Mouse (Mus musculus): ENCODE results near the gene Manbal.
A peak's percentile ranks its signal among the peaks of the same experiment; 100 is the strongest.

Manbal gene

DNA sequence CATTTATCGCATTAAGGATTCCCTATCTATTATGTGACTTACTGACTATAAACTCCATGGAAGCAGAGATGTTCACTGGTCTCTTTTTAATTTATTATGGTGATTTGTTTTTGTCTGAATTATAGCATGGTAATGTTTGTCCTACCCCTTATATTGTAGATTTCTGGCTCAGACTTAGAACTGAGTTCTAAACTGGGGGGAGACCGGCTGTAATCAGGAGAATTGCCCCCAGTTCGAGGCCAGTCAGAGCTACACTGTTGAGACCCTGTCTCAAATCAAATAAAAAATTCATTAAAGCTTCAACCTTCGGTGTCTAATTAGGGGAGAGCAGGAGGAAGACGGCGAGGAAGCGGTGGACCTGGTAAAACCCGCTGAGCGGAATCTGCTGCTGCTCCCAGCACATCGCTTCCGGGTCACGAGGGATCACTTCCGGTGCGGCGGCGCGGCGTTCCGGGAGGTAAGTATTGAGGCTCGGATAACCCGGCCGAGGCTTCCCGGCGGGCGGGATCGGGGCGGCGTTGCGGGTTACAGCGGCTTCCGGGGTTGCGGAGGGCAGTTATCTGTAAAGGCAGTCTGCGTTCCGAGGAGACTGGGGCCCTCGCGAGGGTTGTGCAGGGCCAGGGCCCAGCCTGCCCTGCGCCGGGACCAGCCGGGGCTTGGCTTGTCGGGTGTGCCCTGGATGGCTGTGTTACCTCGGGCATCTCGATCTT, at the start of gene Manbal:
TSS of gene Manbal (plus strand) at position 411 of the 710 bp plus-strand sequence.
- peak; percentile 91 to 94 for DNase-seq (ENCODE audit: low spot score in 2 of 2)

DNA sequence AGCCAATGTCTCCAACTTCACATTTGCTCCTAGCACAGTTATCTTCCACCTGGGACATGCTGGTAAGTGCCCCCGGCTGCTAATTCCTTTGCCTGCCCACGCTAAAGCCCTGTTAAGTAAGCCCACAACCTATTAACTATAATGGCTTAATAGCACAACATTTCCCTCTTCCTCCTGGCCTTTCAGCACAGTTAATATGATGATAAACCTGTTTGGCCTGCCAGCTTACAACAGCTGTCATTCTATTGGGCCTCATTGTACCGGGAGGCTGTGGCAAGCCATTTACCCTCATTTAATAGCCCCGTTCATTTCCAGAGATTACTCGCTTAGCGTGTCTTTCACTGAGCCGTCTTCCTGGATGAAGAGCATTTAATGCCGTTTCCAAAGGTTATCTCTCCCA, 47.3 kb upstream of the Manbal start:
- no peak for DNase-seq (ENCODE audit: low spot score in 2 of 2)

DNA sequence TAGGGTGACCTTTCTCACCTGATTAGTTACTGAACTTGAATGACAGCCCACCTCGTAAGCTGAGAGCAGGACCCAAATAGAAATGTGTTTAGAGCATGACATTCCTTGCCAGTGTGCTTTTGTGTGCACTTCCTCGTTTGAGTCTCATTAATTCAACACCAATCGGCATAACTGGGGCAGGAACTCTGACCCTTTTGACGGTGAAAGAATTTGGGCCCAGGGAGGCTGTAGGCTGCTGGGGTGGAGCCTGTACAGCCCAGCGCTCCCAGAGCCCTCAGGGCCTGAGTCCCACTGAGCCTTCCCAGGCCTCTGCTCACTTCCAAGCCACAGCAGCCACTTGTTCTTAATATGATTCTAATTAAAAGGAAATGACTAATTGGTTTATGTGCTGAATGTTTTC, 46.5 kb upstream of the Manbal start:
- no peak for DNase-seq (ENCODE audit: low spot score in 2 of 2)

DNA sequence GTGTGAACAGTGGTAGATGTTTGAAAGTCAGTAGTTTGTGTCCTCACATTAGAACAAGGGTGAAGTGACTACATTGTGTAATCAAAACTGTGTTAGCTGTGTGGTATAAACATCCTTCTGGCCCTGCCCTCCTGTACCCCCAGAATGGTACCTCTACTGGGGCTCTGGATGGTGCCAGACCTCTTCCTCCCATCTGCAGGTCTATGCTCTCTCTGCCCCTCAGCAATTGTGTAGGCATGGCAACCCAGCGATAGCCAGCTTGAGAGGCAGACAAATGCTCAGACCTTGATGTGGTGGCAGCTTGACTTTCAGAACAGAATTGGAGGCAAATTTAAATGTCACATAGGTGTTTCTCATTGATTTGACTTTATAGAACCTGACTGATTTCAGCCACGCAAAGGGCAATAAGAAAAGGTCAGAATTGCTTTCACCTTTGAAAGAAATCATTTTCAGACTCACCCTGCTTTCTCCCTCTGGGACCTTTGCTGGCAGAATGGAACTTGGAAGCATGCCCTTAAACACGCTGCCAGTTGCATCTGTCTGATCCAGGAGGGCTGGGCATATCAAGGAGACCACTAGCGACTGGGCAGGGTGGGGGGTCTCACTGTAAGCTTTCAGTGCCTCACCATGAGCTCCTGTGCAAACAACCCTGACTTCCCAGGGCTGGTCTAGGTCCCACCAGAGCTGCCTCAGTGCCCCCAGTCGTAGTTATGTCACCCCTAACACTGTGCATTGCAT, 45.2 kb upstream of the Manbal start:
- no peak for DNase-seq (ENCODE audit: low spot score in 2 of 2)

DNA sequence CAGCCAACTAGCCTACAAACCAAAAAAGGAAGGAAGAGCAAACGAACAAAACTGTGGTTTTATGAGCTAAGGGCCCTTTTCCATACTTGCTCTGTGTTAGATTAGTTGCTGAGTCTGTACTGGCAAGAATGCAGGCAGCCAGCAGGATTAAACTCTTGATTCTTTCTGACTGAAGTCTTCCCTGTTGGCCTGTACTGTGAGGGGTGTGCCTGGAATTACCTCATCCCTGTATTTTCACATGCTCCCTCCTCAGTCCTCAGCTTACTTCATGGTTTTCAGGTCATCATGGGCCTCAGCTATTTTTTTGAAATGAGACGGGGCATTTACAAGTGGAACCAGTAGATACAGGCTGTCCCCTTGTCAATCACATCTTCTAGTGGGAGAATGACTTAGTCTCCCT, 42.2 kb upstream of the Manbal start:
- DNase-seq (ENCODE audit: low spot score in 2 of 2), result no peak

DNA sequence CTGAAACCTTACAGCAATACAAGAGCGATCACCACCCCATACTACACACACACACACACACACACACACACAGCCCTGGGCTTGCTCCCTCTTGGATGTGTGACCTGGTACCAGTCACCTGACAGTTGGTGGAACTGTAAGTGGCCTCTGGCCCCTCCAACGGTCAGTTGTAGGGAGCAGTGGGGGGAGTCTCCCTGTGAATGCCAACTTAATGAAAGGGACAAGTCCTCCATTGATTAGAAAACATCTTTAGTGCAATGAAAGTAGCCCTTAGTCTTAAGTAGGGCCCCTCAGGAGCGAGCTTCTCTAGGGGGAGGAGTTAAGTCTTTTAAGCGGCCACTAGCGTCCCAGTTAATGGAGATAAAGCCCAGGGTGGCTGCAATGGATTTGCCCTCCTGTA, 39.3 kb upstream of the Manbal start:
- no peak for DNase-seq (ENCODE audit: low spot score in 2 of 2)

DNA sequence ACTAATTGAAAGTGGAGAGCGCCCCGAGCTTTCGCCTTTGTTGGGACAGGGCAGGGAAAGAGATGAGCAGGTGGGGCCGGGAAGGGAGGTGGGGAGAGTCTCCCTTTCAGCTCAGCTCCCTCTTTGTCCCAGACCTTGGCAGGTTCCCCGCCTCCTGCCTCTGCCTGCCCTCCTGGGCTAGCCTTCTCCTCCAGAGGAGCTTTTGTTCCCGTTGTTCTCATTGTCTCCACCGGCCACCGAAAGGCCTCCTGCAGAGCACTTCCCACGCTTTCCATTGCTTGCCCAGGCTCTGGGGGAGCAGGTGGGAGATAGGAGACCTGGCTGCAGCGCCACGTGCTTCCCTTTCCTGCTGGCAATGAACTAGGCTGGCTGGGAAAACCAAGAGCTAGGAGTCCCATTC, 38.8 kb upstream of the Manbal start:
- no peak for DNase-seq (ENCODE audit: low spot score in 2 of 2)

DNA sequence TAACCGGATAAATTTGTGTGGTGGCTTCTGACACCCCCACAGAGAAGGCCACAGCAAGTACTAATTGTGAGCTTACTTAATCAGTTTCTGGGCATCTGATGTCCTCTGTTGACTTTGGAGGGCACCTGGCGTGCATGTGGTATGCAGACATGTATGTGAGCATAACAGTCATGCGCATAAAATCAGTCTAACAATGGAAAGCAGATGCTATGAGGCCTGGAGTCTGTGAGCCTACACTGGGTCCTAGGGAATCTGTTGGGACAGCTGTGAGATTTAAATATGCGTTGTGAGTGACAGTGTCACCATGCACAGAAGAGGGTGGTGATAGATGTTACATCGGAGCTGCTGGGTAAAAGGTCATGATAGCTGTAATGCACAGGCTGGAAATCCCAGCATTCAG, 35.3 kb upstream of the Manbal start:
- no peak for DNase-seq (ENCODE audit: low spot score in 2 of 2)

DNA sequence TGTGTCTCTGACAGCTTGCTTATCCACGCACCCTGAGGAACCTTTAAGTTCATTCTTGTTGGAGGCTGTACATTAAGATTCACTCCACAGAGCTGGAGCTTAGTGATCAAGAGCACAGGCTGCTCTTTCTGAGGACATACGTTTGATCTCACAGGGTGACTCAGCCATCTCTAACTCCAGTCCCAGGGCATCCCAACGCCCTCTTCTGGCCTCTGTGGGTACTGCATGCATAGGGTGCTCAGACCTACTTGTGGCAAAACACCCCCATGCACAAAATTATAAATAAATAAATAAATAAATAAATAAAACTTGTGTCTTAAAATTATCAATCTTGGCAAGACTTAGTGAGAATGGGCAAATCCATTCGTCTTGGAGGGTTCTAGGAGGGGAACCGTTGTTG, 28.7 kb upstream of the Manbal start:
- DNase-seq (ENCODE audit: low spot score in 2 of 2), result peak; percentile 52 to 70

DNA sequence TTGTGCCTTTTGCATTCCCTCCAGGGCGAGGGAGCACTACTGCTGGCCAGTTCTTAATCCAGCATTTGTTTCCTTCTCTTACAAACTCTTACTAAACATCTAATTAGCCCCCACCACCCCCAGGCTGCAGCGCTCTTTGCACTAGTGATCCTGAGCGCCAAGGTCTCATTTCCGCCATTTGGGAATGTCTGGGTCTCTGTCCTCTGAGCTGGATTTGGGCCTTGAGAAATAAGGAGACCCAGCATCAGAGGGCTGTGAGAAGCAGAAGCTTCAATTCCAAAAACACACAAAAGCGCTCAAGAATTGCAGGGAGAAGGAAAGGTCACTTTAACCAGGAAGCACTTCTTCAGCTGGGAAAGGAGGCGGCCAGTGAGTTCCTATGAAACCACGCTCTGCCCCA, 27.9 kb upstream of the Manbal start:
- DNase-seq (ENCODE audit: low spot score in 2 of 2), result no peak

DNA sequence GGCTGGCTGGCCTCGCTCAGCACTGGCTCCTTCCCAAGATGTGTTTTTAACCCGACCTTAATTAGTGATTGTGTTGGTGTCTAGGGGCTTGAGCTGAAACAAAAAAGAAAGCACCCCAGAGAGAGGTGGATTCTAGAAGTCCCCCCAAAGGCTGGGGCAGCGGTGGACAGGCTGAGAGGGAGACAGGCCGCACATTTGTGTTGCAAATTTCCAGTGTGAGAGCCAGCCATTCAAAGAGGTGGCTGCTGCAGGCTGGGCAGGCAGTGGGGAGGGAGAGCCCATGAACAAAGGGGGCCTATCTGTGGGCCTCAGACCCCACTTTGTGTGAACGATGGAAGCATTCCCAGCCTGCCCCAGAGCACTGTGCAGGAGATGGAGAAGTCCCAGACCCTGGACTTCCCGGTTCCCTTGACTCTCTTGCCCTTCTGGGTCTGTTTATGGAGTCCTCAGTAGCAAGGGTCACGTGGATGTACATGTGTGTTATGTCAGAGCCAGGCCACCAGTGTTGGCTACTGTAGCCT, 27.1 kb upstream of the Manbal start:
- no peak for DNase-seq (ENCODE audit: low spot score in 2 of 2)

DNA sequence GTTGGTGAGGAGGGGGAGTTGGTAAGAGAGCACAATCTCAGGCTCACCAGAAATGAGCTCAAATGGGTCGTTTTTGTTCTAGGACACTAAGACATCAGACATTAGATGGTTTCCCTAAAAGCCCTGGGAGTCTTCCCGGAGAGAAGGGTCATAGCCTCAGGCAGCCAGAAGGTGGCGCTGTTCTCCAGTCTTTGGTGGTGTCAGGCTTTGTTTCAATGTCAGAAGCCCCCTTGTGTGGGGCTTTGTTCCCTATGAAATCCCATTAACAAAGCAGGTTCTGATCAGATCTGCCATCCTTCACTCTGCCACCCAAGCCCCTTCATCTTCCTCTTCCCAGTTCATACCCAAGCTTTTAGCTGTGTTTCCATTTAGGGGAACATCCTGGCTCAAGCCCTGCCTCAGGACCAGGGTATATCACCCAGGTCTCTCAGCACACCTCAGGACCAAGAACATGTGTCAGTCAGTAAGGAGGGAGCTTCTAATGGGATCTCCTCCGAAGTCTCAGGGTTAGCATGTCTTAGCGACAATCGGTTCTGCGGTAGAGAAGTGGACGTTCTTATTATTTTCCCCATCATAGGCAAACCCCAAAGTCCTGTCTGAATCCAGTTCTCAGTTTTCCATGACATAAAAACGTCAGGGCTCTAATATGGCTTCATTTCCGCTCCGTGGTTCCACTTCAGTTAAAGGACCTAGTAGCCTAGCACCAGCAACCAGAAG, 25.7 kb upstream of the Manbal start:
- DNase-seq (ENCODE audit: low spot score in 2 of 2), result peak; percentile 38 to 64

DNA sequence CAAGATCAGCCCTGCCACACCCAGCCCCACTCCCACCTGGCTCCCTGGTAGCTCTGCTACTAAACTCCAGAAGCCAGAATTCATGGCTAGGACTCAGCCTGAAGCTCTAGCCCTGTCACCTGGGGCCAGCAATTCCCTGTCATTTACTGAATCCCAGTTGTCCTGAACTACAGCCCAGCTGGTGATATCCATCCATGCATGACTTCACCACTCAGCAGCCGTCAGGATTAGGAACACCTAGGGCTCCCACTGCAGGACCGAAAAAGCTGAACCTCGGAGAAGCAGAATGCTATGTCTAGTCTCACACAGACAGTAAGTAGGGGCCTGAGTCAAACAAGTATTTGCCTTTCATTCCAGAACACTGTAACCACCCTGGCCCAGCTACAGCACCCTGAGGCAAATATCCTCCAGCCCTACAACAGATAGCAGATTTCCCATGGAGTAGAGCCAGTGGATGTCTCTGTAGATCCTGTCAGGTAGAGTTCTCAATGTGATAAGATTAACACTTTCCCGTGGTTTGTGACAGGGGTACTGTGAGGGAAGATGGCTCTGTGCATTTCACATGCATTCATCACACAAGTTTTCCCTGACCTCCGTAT, 25.0 kb upstream of the Manbal start:
- no peak for DNase-seq (ENCODE audit: low spot score in 2 of 2)

DNA sequence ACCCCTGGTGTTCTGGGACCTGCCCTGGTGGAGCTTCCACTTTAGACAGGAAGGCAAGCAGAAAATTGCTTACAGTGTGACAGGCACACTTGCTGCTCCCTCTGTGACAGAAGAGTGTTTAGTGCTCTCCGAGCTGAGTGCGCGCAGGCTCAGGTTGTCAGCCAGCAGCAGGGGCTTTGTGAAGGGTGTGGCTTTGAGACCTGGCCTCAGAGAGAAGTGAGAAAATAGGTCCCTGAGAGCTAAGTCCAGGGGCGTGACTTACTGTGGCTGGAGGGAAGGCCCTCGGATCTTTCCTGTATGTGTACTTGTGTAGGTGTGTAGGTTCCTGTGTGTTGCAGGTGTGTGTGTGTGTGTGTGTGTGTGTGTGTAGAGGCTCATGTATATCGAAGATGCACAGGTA, 24.1 kb upstream of the Manbal start:
- no peak for DNase-seq (ENCODE audit: low spot score in 2 of 2)

DNA sequence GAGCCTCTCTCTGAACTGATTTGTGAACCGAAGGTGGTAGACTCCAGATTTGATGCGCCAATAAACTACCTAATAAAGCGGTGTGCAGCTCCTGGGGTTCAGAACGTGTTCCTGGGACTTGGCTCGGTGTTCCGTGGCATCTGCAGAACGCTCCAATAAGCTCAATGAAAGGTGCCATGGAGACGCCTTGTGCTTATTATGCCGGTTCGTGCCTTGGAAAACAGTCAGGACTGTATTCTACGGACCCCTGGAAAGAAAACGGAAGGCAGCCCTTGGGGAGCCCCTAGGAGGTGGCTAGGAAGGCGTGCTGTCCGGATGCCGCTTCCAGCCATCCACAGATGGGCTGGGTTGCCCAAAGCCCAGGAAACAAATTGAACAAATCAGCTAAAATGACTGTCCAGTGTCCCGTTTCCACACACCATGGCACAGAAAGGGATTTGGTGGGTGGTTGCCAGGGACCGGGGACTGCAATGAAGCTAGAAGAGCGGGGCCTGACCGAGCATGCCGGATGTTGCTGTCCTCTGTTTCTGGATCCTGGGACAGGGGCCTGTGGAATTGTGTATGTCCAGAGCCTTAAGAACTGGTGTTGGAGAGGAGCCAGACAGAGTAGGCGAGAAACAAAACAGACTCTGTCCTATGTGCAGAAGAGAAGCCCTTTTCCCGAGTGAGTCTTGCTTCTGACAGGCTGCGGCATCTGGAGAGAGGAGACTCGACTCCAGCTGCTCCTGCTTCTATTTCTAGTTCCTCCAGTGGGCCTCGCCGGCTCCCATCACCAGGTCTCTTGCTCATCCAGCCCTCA, 19.8 kb upstream of the Manbal start, which contains the start of gene Ghrh:
TSS of gene Ghrh (minus strand) at position 146 of the 799 bp plus-strand sequence.
- DNase-seq (ENCODE audit: low spot score in 2 of 2), result no peak

DNA sequence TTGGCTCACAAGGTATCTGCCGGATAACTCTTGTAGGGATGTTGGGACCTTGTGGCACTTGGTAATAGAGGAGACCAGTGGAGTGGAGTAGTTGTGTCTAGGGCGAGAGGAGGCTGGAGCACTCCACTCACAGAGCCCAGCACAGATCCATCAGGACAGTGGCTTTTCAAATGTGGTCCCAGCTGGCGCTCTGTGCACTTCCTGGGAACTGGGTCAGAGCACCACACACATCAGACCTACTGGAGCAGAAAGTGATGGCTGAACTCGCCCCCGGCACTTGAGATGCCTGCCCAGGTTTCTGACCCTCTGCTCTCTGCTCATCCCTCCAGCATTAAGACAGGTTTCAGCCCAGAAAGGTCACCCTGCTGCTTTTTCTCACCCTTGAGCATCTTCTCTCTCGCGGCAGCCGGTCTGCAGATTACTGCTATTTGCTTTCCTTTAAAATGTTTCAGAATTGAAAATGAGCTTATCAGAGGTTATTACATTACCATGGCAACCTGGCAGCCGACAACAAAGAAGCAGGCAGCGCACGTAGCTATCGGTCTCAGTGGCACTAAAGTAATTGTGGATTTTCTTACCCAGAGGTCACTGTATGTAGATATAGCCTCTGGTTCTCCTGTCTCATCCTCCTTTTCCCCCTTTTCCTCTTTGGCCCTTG, 18.1 kb upstream of the Manbal start:
- no peak for DNase-seq (ENCODE audit: low spot score in 2 of 2)

DNA sequence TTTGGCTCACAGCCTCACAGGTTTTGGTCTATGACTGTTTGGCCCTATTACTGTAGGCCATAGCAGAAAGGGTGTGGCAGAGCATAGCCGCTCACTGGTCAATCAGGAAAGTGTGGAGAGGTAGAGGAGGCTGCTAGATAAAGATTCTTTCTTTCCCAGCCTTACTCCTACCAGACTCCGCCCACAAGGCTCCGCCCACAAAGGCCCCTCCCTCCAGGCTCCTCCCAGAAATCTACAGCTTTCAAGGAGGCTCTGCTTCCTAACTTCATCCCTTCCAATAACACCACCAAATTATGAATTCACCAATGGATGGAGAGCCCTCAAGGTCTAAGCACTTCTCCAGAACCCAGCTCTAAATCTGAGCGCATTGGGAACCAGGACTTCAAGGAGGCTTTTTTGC, 14.2 kb upstream of the Manbal start:
- no peak for DNase-seq (ENCODE audit: low spot score in 2 of 2)

DNA sequence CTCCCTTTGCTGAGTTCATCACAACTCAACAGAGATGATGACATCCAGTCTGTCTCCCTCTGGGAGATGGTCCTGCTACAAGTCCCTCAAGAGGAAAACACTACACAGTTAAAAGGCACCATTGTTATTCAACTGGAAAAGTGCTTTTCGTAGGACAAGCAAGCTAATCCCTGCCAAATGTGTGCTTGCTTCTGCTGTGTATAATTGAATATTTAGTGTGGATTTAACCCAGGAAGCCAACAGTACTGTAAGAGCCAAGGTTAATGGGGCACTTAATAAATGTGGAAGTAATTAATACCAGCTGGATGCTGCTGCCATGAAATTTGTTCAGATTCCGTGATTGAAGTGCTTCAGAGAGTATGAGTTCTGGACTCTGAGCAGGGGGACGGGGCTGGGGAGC, 13.3 kb upstream of the Manbal start:
- no peak for DNase-seq (ENCODE audit: low spot score in 2 of 2)

DNA sequence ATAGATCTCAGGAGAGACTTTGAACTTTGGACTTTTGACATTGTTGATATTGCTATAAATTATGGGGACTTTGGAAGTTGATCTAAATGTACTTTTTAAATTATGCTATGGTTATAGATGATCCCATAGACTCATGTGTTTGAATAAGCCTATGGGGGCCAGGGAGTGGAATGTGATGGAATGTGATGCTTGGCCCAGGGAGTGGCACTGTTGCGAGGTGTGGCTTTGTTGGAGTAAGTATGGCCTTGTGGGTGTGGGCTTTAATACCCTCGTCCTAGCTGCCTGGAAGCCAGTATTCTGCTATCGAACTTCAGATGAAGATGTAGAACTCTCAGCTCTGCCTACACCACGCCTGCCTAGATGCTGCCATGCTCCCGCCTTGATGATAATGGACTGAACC, 7.4 kb upstream of the Manbal start:
- no peak for DNase-seq (ENCODE audit: low spot score in 2 of 2)

DNA sequence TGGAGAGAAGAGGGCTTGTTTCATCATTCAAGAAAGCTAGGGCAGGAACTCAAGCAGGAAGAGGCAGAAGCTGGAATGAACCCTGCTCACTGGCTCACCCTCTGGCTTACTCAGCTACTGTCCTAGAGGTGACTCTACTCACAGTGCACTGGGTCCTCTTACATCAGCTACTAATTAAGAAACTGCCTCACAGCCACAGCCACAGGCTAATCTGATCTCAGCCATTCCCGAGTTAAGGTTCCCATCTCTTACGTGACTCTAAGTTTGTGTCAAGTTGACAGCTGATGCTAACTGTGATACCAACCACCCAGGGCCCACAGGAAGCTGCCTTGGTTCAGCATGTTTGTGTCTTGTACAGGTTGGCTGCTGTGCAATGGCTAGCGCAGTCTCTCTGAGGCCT, 4.4 kb upstream of the Manbal start:
- no peak for DNase-seq (ENCODE audit: low spot score in 2 of 2)

DNA sequence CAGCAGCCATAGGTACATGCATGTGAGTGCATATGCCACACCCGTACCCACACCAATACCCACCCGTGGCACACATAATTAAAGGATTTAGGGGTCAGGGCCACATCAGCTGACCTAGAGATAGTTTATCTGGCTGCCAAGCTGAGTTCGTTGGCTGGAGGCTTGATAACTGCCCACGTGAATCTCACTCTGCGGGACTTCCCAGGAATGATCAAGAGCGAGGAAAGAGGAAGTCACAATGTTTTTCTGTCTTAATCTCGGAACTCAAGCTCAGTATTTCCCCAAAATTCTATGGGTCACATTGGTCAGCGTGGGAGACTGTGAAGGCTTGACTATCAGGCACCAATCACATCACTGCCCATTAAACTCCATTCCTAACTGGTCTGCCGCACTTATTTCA, 632 bp upstream of the Manbal start:
- DNase-seq (ENCODE audit: low spot score in 2 of 2), result peak; percentile 5 to 17

Data from natural killer cell, adult 2 months (primary cell).